Mouse (Mus musculus) kidney, embryonic 14.5 days (tissue): ENCODE data around the gene Fam161a. TPM values are rescaled to one million over a fixed set of nuclear protein-coding genes. Genes with fewer than 3 reads are reported as not detected.

Experiments used
- ATAC-seq: fragments of 200-750 bp; cut with Nextera tagmentation; 2 replicates; pipeline ENCODE4 v1.8.0; 2017; ENCODE audit warnings: moderate number of reproducible peaks, mild to moderate bottlenecking, moderate TSS enrichment, moderate library complexity; ENCODE audit not compliant: low FRiP score, low TSS enrichment
- H3K27ac ChIP-seq: fragments of 300-500 bp; sonication (generic); 2 replicates; pipeline ENCODE4 v1.5.1; 2014; ENCODE audit warnings: low read depth, mild to moderate bottlenecking, low read length, moderate library complexity, mixed read lengths
- H3K27me3 ChIP-seq: fragments of 300-500 bp; sonication (generic); 2 replicates; pipeline ENCODE4 v1.6.1; 2014; ENCODE audit warnings: mild to moderate bottlenecking, low read length; ENCODE audit not compliant: control insufficient read depth, insufficient read depth
- H3K36me3 ChIP-seq: fragments of 300-500 bp; sonication (generic); 2 replicates; pipeline ENCODE4 v1.6.1; 2014; ENCODE audit warnings: low read length, mixed read lengths; ENCODE audit not compliant: control insufficient read depth, insufficient read depth
- H3K4me1 ChIP-seq: fragments of 300-500 bp; sonication (generic); 2 replicates; pipeline ENCODE4 v1.6.1; 2014; ENCODE audit warnings: low read length, mixed read lengths; ENCODE audit not compliant: control insufficient read depth, insufficient read depth
- H3K4me2 ChIP-seq: fragments of 300-500 bp; sonication (generic); replicated peaks from 2 replicates; pipeline ENCODE4 v1.6.1; 2014; ENCODE audit warnings: low read depth, mild to moderate bottlenecking, low read length
- H3K4me3 ChIP-seq: fragments of 300-500 bp; sonication (generic); 2 replicates; pipeline ENCODE4 v1.5.1; 2014; ENCODE audit warnings: mild to moderate bottlenecking, low read length
- H3K9ac ChIP-seq: fragments of 300-500 bp; sonication (generic); 2 replicates; pipeline ENCODE4 v1.6.1; 2014; ENCODE audit warnings: low read depth, mild to moderate bottlenecking, low read length, moderate library complexity
- H3K9me3 ChIP-seq: fragments of 300-500 bp; sonication (generic); 2 replicates; pipeline ENCODE4 v1.6.1; 2016; ENCODE audit warnings: low read length; ENCODE audit not compliant: control insufficient read depth
- WGBS: fragments of 180-500 bp; shearing (Covaris S2); extraction: QIAGEN DNeasy Blood & Tissue Kit; methylation state at CpG from one replicate; pipeline ENCODE4 v1.1.7; 2014; 5-methylcytosine and 5-hydroxymethylcytosine counted together
- polyA plus RNA-seq: library from polyadenylated mRNA; unstranded; fragments of >200 nt; fragmentation: Nextera tagmentation; extraction: Ambion mirVana; gene quantifications from 2 replicates; pipeline ENCODE4 v1.2.1, GENCODE M21; 2014

The Fam161a gene
- polyA plus RNA-seq, 1 experiment from 2014 or later: 2.3 TPM

GRCm38 (mm10) chr11:23020841-23021240 lies 13.5 kb downstream of the Fam161a start:
- Histone ChIP-seq H3K4me2 (no peak overlapping the region), H3K9me3 (no peaks in the 10 kb centered on the region), H3K4me3 (no peak overlapping the region), H3K36me3 (no peaks in the 10 kb centered on the region), H3K9ac (no peak overlapping the region), H3K27ac (no peak overlapping the region), H3K27me3 (no peaks in the 10 kb centered on the region), H3K4me1 (no peaks in the 10 kb centered on the region)
- 95% methylated on average over 14 of the region's 14 CpGs for WGBS
- ATAC-seq: no peak

GRCm38 (mm10) chr11:23023155-23023554 lies 15.8 kb downstream of the Fam161a start:
- 100% methylated on average over 2 of the region's 2 CpGs for WGBS
- Histone ChIP-seq H3K9me3 (no peaks in the 10 kb centered on the region), H3K4me1 (no peaks in the 10 kb centered on the region), H3K9ac (no peak overlapping the region), H3K36me3 (no peaks in the 10 kb centered on the region), H3K27me3 (no peaks in the 10 kb centered on the region), H3K27ac (no peak overlapping the region), H3K4me3 (no peak overlapping the region), H3K4me2 (no peak overlapping the region)
- no peak for ATAC-seq

- 82% methylated on average over 3 of the region's 3 CpGs for WGBS
- Histone ChIP-seq H3K27ac (no peak overlapping the region), H3K9ac (no peak overlapping the region), H3K36me3 (no peaks in the 10 kb centered on the region), H3K9me3 (no peaks in the 10 kb centered on the region), H3K27me3 (no peaks in the 10 kb centered on the region), H3K4me2 (no peak overlapping the region), H3K4me1 (no peaks in the 10 kb centered on the region), H3K4me3 (no peak overlapping the region)
- ATAC-seq: no peak
These were observed 16.8 kb downstream of the Fam161a start for GRCm38 (mm10) chr11:23024169-23024568.

- H3K9ac ChIP-seq: no peak overlapping the region
- ATAC-seq: no peak
These were observed 21.6 kb downstream of the Fam161a start for GRCm38 (mm10) chr11:23028957-23029356.

GRCm38 (mm10) chr11:23029399-23029798 lies 22.1 kb downstream of the Fam161a start:
- Histone ChIP-seq H3K36me3 (no peaks in the 10 kb centered on the region), H3K4me1 (no peaks in the 10 kb centered on the region), H3K27ac (no peak overlapping the region), H3K9me3 (no peaks in the 10 kb centered on the region), H3K4me3 (no peak overlapping the region), H3K9ac (no peak overlapping the region), H3K4me2 (no peak overlapping the region), H3K27me3 (no peaks in the 10 kb centered on the region)
- ATAC-seq: no peak
- WGBS: 85% methylated on average over 6 of the region's 6 CpGs

More at GRCm38 (mm10) chr11:23028957-23029356, 21.6 kb downstream of the Fam161a start:
- no peak overlapping the region for H3K4me2 ChIP-seq
- H3K27me3 ChIP-seq: no peaks in the 10 kb centered on the region
- H3K36me3 ChIP-seq: no peaks in the 10 kb centered on the region
- 67% methylated on average over 3 of the region's 3 CpGs for WGBS
- H3K4me1 ChIP-seq: no peaks in the 10 kb centered on the region
- no peak overlapping the region for H3K27ac ChIP-seq
- no peaks in the 10 kb centered on the region for H3K9me3 ChIP-seq
- H3K4me3 ChIP-seq: no peak overlapping the region

- no peaks in the 10 kb centered on the region for H3K36me3 ChIP-seq
- ATAC-seq: no peak
- H3K4me2 ChIP-seq: no peak overlapping the region
- no peak overlapping the region for H3K4me3 ChIP-seq
- H3K27me3 ChIP-seq: no peaks in the 10 kb centered on the region; the same call in 1 of the 2 replicates
- 41% methylated on average over 5 of the region's 5 CpGs for WGBS
- no peaks in the 10 kb centered on the region for H3K9me3 ChIP-seq
- H3K4me1 ChIP-seq: peaks cover 5% of the 10 kb centered on the region; the same call in 1 of the 2 replicates
- no peak overlapping the region for H3K27ac ChIP-seq
- H3K9ac ChIP-seq: no peak overlapping the region
These were observed 39.9 kb downstream of the Fam161a start for GRCm38 (mm10) chr11:23047252-23047651.

GRCm38 (mm10) chr11:23047663-23048582 lies 40.6 kb downstream of the Fam161a start:
- ATAC-seq: no peak
- Histone ChIP-seq H3K36me3 (no peaks in the 10 kb centered on the region), H3K27ac (no peak overlapping the region), H3K27me3 (no peaks in the 10 kb centered on the region; the same call in 1 of the 2 replicates), H3K4me2 (peak overlapping the region; percentile 32), H3K4me1 (peaks cover 5% of the 10 kb centered on the region; the same call in 1 of the 2 replicates), H3K9me3 (no peaks in the 10 kb centered on the region), H3K9ac (no peak overlapping the region), H3K4me3 (no peak overlapping the region)
- WGBS: 15% methylated on average over 20 of the region's 20 CpGs

GRCm38 (mm10) chr11:23049642-23050041 lies 42.3 kb downstream of the Fam161a start:
- H3K9me3 ChIP-seq: no peaks in the 10 kb centered on the region
- H3K36me3 ChIP-seq: no peaks in the 10 kb centered on the region
- no peak for ATAC-seq

GRCm38 (mm10) chr11:23052353-23052752 lies 45.0 kb downstream of the Fam161a start:
- WGBS: 68% methylated on average over 4 of the region's 4 CpGs
- H3K4me3 ChIP-seq: no peak overlapping the region
- peaks cover 5% of the 10 kb centered on the region; the same call in 1 of the 2 replicates for H3K4me1 ChIP-seq
- no peaks in the 10 kb centered on the region; the same call in 1 of the 2 replicates for H3K27me3 ChIP-seq
- no peak overlapping the region for H3K27ac ChIP-seq
- H3K36me3 ChIP-seq: no peaks in the 10 kb centered on the region
- no peak overlapping the region for H3K4me2 ChIP-seq
- no peak for ATAC-seq
- no peaks in the 10 kb centered on the region for H3K9me3 ChIP-seq
- no peak overlapping the region for H3K9ac ChIP-seq

More at GRCm38 (mm10) chr11:23049642-23050041, 42.3 kb downstream of the Fam161a start:
- H3K4me3 ChIP-seq: no peak overlapping the region
- H3K27me3 ChIP-seq: no peaks in the 10 kb centered on the region; the same call in 1 of the 2 replicates
- H3K4me1 ChIP-seq: peaks cover 5% of the 10 kb centered on the region; the same call in 1 of the 2 replicates
- no peak overlapping the region for H3K27ac ChIP-seq
- no peak overlapping the region for H3K4me2 ChIP-seq
- no peak overlapping the region for H3K9ac ChIP-seq
